Mouse (Mus musculus) brown adipose tissue, adult 24 weeks (tissue): ENCODE data around the gene Tmed10. TPM values are rescaled to one million over a fixed set of nuclear protein-coding genes. Genes with fewer than 3 reads are reported as not detected.
A peak's percentile ranks its signal among the peaks of the same experiment; 100 is the strongest.

ENCODE experiments used
- H3K27ac ChIP-seq: fragments of 200-500 bp; replicated peaks from 2 replicates; pipeline ENCODE4 v1.5.1; 2012; ENCODE audit warnings: low read depth, mild to moderate bottlenecking, low read length
- H3K4me1 ChIP-seq: fragments of 200-500 bp; 2 replicates; pipeline ENCODE4 v1.6.1; 2012; ENCODE audit warnings: low read length, mixed read lengths; ENCODE audit not compliant: control insufficient read depth, insufficient read depth, insufficient read length
- H3K4me3 ChIP-seq: fragments of 200-500 bp; 2 replicates; pipeline ENCODE4 v1.5.1; 2012; ENCODE audit warnings: low read depth, mild to moderate bottlenecking, low read length, moderate library complexity; ENCODE audit not compliant: insufficient read depth
- polyA plus RNA-seq: library from polyadenylated mRNA; stranded (reverse); fragments of >200 nt; gene quantifications from 2 replicates; pipeline ENCODE4 v1.2.4, GENCODE M21; 2012; ENCODE audit not compliant: missing spikeins, insufficient read depth, insufficient read length

Tmed10 gene
- polyA plus RNA-seq, 1 experiment, result 126 TPM

- peak overlapping the region; percentile 70 for H3K27ac ChIP-seq
- H3K4me1 ChIP-seq, result peaks cover 16% of the 10 kb centered on the region
- H3K4me3 ChIP-seq, result no peak overlapping the region
Measured at GRCm38 (mm10) chr12:85385329-85385994, 10.8 kb upstream of the Tmed10 start.

DNA sequence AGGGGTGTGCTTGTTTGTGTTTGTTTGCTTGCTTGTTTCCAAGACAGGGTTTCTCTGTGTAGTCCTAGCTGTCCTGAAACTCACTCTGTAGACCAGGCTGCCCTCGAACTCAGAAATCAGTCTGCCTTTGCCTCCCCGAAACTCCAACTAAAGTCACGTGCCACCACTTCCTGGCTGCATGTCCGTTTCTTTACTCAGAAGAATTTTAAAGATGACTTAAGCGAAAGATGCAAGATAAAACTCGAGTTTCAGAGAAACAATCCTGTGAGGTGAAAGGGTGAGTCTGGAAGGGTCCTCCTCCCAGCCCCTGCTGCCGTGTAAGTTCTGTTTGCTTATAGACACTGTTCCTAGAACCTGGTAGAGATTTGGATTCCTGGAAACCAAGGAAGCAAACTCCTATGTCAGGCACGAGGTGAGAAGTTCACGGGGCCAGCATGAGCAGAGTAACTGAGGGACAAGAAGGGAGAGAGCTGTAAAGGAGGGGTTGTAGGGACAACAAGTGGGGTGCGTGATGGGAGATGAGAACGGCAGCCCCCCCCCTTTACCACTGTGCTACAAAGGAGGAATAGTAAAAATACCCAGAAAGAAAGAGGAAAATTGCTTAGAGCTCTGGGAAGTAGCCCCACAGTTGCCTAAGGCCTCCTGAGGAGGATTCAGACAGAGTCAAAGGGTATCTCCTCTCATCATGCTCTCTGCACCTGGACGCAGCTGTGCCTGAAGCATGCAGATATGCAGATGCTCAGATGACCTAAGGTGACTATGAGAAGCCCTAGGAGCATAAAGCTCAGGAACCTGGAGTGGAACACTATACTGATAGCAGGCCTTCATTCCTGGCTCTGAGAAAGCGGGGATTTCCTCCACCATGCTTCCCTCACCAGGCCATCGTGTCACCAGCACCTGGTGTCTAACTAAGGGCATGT is 8.4 kb upstream of the Tmed10 start:
- Histone ChIP-seq H3K4me1 (peaks cover 18% of the 10 kb centered on the region), H3K4me3 (no peak overlapping the region)

DNA sequence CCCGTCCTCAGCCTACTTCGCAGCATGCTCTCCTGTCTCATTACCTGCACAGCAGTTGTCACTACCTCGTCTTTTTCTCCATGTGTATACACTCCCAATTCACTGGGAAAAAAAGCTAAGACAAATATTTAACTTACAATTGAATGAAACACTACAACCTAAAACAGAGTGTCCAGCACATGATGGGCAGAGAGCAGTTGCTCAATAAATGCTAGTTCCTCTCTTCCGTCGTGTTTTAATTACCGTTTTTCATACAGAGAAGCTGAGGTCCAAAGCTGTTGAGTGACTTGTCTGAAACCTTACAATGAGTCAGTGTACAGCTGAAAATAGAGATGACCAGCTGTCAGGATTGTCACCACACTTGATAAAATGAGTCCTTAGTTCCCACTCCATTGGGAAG is 6.9 kb upstream of the Tmed10 start:
- H3K27ac ChIP-seq, result peak overlapping the region; percentile 35; the same call in 1 of the 2 replicates
- H3K4me3 ChIP-seq, result no peak overlapping the region
- peaks cover 17% of the 10 kb centered on the region for H3K4me1 ChIP-seq

More for the DNA sequence above, 8.4 kb upstream of the Tmed10 start:
- no peak overlapping the region for H3K27ac ChIP-seq

DNA sequence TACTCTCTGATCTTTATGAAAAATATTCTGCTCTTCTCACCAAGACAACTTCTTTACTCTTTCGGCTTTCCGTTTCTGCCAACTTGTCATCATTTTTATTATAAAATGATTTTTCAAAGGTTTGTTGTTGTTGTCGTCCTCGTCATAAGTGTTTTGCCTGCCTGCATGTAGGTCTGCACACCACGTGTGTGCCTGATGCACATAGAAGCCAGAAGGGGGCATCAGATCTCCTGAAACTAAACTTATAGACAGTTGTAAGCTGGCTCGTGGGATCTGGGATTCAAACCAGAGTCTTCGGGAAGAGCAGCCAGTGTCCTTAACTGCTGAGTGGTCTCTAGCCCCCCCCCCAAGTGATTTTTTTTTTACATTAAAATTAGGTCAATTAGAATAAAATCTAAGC is 6.3 kb upstream of the Tmed10 start:
- H3K4me3 ChIP-seq, result no peak overlapping the region
- H3K4me1 ChIP-seq, result peaks cover 13% of the 10 kb centered on the region
- H3K27ac ChIP-seq, result peak overlapping the region; percentile 35

DNA sequence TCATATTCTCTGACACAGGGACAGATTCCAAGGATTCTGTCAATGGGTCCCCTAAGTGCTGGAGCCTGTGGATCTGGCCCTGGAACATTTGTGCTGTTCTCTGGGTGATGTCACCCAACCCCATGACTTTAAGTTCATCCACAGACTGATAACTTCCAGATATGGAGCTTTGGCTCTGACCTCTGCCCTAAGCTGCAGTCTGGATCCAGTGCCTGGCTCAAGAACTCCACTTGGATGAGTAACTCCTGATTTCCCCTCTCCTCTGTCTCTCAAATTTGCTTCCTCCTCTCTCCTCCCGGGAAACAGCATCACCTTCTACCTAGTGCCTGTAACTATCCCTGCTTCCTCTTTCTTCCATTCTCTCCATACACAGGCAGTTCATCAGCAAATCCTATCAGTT is 5.7 kb upstream of the Tmed10 start:
- H3K27ac ChIP-seq, result peak overlapping the region; percentile 55
- H3K4me1 ChIP-seq, result peaks cover 7% of the 10 kb centered on the region
- H3K4me3 ChIP-seq, result no peak overlapping the region

DNA sequence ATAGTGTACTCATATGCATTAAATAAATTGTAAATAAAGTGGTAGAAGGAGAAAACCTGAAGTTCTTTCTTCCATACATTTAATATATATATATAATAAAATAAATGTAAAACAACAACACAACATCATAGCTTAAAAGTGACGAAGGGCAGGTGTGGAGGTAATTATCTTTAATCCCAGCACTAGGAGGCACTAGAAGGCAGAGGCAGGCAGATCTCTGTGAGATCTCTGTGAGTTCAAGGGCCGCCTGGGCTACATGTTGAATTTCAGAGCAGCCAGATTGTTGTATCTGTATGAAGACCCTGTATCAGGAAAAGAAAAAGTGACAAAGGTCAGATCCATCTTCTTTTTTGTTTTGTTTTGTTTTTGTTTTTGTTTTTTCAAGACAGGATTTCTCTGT is 3.6 kb upstream of the Tmed10 start:
- no peak overlapping the region for H3K27ac ChIP-seq
- no peak overlapping the region for H3K4me3 ChIP-seq
- 0 out of 2 replicates have a peak, but pooled peaks cover 3% of the 10 kb centered on the region for H3K4me1 ChIP-seq

DNA sequence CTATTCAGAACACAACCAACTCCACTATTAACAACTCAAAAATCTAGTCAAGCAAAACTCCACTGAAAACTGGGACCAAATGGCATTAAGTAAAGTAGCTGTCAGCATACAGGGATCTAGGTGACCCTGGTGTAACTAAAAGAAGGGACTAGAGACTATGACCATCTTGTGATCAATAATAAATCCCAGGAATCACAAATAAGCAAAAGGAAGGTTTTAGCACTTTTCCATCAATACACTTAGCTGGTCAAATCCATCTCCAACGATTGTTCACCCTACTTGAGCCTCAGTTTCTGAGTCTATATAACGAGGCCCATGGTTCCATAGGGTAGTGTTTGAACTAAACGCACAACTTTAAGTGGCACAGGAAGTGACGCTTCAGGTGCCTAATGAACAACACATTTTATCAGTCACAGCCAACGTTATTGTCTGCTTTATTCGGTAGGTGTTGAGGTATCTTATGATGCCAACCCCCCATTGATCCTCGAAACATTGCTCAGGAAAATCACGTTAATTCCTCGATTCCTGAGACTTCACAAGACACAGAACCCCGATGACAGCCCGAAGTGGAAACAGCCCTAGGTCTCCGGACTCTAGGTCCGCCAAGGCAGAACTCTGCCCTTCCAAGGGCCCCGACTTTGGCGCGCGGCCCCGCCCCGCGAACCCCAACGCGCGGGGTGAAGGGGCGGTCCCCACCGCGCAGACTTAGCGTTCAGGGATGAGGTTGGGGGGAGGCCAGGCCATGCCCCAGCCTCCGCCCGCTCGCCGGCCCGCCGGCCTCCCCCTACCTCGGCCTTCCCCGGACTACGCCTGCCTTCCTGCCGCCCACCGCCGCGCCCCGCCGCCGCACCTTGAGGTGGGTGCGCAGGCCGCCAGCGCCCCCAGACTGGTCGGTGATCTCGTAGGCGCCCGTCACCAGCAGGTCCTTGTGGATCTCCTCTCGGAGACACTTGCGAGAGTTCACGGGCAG is 771 bp downstream of the Tmed10 start:
- peak overlapping the region; percentile 93 for H3K27ac ChIP-seq
- H3K4me3 ChIP-seq, result peak overlapping the region; percentile 72
- peaks cover 8% of the 10 kb centered on the region for H3K4me1 ChIP-seq

DNA sequence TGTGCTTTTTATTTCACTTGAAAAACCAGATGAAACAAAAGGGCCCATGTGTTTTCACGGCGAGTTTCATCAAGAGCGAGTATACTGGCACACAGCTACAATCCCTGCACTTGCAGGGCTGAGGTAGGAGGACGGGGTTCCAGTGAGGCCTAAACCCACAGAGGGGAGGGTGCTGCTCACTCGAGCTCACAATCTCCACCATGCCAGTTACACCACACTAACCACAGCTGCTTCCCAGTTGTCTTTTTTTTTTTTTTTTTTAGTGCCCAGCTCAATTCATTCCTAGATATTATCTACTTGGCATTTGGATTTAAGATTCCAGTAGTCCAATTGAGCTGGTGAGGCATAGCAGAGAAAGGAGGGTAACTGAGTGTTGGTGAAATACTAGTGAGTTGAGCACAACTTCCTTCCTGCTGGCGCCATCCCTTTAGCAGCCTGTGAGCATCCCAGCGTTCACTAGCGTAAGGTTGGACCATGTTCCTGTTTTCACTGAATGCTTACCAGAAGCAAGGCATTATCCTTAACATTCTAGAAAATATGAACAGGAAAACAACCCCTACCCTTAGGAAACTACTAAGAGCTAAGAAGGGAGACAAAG is 2.5 kb downstream of the Tmed10 start:
- Histone ChIP-seq H3K4me1 (peaks cover 14% of the 10 kb centered on the region), H3K4me3 (no peak overlapping the region), H3K27ac (no peak overlapping the region)

- Histone ChIP-seq H3K4me1 (peaks cover 20% of the 10 kb centered on the region), H3K4me3 (no peak overlapping the region), H3K27ac (no peak overlapping the region)
Measured at GRCm38 (mm10) chr12:85368441-85369063, 6.1 kb downstream of the Tmed10 start.

- Histone ChIP-seq H3K4me1 (peaks cover 16% of the 10 kb centered on the region), H3K27ac (peak overlapping the region; percentile 27; the same call in 1 of the 2 replicates), H3K4me3 (no peak overlapping the region)
Measured at GRCm38 (mm10) chr12:85366271-85366670, 8.4 kb downstream of the Tmed10 start.

- no peak overlapping the region for H3K4me3 ChIP-seq
- no peak overlapping the region for H3K27ac ChIP-seq
- peaks cover 12% of the 10 kb centered on the region for H3K4me1 ChIP-seq
Measured at GRCm38 (mm10) chr12:85362510-85362909, 12.1 kb downstream of the Tmed10 start.

DNA sequence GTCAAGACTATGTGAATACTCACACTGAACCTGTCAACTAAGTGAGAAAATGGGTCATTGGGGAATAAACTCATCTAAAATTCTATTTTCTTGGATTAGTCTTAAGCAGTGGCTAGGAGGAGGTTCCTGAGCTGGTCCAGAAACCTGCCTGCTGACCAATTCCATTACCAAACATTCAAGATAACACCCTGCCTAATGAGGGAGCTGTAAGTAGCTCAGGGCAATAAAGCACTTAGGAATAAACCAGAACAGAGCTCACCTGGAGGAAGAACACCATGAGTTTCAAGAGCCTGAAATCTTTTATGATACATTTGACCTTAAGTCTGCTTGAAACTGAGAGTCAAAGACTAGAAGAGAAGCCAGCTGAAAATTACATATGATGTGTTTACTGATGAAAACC is 13.1 kb downstream of the Tmed10 start:
- no peak overlapping the region for H3K27ac ChIP-seq
- H3K4me3 ChIP-seq, result no peak overlapping the region
- H3K4me1 ChIP-seq, result peaks cover 10% of the 10 kb centered on the region

- Histone ChIP-seq H3K4me1 (peaks cover 6% of the 10 kb centered on the region), H3K4me3 (no peak overlapping the region), H3K27ac (no peak overlapping the region)
Measured at GRCm38 (mm10) chr12:85361165-85361564, 13.5 kb downstream of the Tmed10 start.

DNA sequence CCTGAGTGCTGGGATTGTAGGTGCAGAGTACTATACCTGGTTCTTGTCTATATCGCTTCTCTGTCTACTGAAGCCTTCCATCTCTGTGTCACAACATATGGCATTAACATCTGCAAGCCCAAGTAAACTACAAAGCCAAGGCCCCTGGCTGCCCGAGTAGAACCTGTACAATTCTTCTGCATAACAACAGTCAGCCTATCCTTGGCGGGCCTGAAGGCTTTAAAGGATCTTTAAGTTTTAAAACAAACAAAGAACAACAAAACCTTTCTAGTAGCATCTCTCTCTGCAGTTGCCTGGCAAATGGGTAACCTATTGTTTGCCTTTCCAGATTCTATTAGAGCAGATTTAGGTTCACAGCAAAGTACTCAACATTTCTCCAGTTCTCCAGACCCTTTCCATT is 20.6 kb downstream of the Tmed10 start:
- H3K27ac ChIP-seq, result no peak overlapping the region
- peaks cover 11% of the 10 kb centered on the region for H3K4me1 ChIP-seq
- H3K4me3 ChIP-seq, result no peak overlapping the region
